Mouse (Mus musculus) heart, embryonic 15.5 days (tissue): ENCODE results near the gene Plekhh2. TPM values are rescaled to one million over a fixed set of nuclear protein-coding genes. Genes with fewer than 3 reads are reported as not detected.

Source experiments
- ATAC-seq: fragments of 200-750 bp; cut with Nextera tagmentation; replicated peaks from 2 replicates; pipeline ENCODE4 v1.8.0; 2017; ENCODE audit warnings: low read depth, moderate TSS enrichment; ENCODE audit not compliant: insufficient number of reproducible peaks, insufficient read depth, low FRiP score
- H3K27ac ChIP-seq: fragments of 300-500 bp; sonication (generic); 2 replicates; pipeline ENCODE4 v1.5.1; 2015; ENCODE audit warnings: mild to moderate bottlenecking, inconsistent platforms
- H3K27me3 ChIP-seq: fragments of 300-500 bp; sonication (generic); 2 replicates; pipeline ENCODE4 v1.6.1; 2015; ENCODE audit warnings: inconsistent platforms
- H3K36me3 ChIP-seq: fragments of 300-500 bp; sonication (generic); 2 replicates; pipeline ENCODE4 v1.6.1; 2015; ENCODE audit warnings: mild to moderate bottlenecking, inconsistent platforms
- H3K4me1 ChIP-seq: fragments of 300-500 bp; sonication (generic); replicated peaks from 2 replicates; pipeline ENCODE4 v1.6.1; 2015; ENCODE audit warnings: inconsistent platforms
- H3K4me2 ChIP-seq: fragments of 300-500 bp; sonication (generic); 2 replicates; pipeline ENCODE4 v1.6.1; 2015; ENCODE audit warnings: inconsistent platforms, mild to moderate bottlenecking, moderate library complexity
- H3K4me3 ChIP-seq: fragments of 300-500 bp; sonication (generic); 2 replicates; pipeline ENCODE4 v1.5.1; 2015; ENCODE audit warnings: mild to moderate bottlenecking, inconsistent platforms
- H3K9ac ChIP-seq: fragments of 300-500 bp; sonication (generic); 2 replicates; pipeline ENCODE4 v1.6.1; 2015; ENCODE audit warnings: mild to moderate bottlenecking, inconsistent platforms
- H3K9me3 ChIP-seq: fragments of 300-500 bp; sonication (generic); replicated peaks from 2 replicates; pipeline ENCODE4 v1.6.1; 2016; ENCODE audit warnings: inconsistent platforms
- WGBS: fragments of 180-500 bp; shearing (Covaris S2); methylation state at CpG from one replicate; pipeline ENCODE4 v1.1.7; 2015; ENCODE audit warnings: mixed read lengths; 5-methylcytosine and 5-hydroxymethylcytosine counted together
- polyA plus RNA-seq: library from polyadenylated mRNA; unstranded; fragments of >200 nt; fragmentation: Nextera tagmentation; extraction: Ambion mirVana; gene quantifications from 2 replicates; pipeline ENCODE4 v1.2.1, GENCODE M21; 2015

Plekhh2 gene
- polyA plus RNA-seq, 1 experiment from 2014 or later, result 1.8 TPM

- Histone ChIP-seq H3K27ac (no peak overlapping the region), H3K4me1 (peaks cover 4% of the 10 kb centered on the region), H3K4me2 (no peak overlapping the region), H3K9ac (no peak overlapping the region), H3K9me3 (no peaks in the 10 kb centered on the region), H3K36me3 (no peaks in the 10 kb centered on the region), H3K27me3 (no peaks in the 10 kb centered on the region), H3K4me3 (no peak overlapping the region)
- WGBS, result 70% methylated on average over 9 of the region's 9 CpGs
- ATAC-seq, result no peak
These were observed 116.9 kb downstream of the Plekhh2 start for GRCm38 (mm10) chr17:84628611-84629010.

GRCm38 (mm10) chr17:84631836-84632235 lies 120.1 kb downstream of the Plekhh2 start:
- 87% methylated on average over 6 of the region's 6 CpGs for WGBS
- no peaks in the 10 kb centered on the region for H3K9me3 ChIP-seq
- H3K4me2 ChIP-seq, result no peak overlapping the region
- no peaks in the 10 kb centered on the region for H3K27me3 ChIP-seq
- H3K36me3 ChIP-seq, result no peaks in the 10 kb centered on the region
- H3K9ac ChIP-seq, result no peak overlapping the region
- no peak overlapping the region for H3K27ac ChIP-seq
- ATAC-seq, result no peak
- H3K4me1 ChIP-seq, result peaks cover 2% of the 10 kb centered on the region
- no peak overlapping the region for H3K4me3 ChIP-seq

GRCm38 (mm10) chr17:84633443-84633842 lies 121.7 kb downstream of the Plekhh2 start:
- Histone ChIP-seq H3K27me3 (no peaks in the 10 kb centered on the region), H3K4me1 (no peaks in the 10 kb centered on the region), H3K36me3 (no peaks in the 10 kb centered on the region), H3K9ac (no peak overlapping the region), H3K4me2 (no peak overlapping the region), H3K27ac (no peak overlapping the region), H3K9me3 (no peaks in the 10 kb centered on the region), H3K4me3 (no peak overlapping the region)
- no peak for ATAC-seq
- WGBS, result 71% methylated on average over 13 of the region's 13 CpGs

- 56% methylated on average over 8 of the region's 8 CpGs for WGBS
- Histone ChIP-seq H3K27ac (no peak overlapping the region), H3K9ac (no peak overlapping the region), H3K4me2 (no peak overlapping the region), H3K4me1 (no peaks in the 10 kb centered on the region), H3K4me3 (no peak overlapping the region), H3K27me3 (no peaks in the 10 kb centered on the region), H3K36me3 (no peaks in the 10 kb centered on the region), H3K9me3 (no peaks in the 10 kb centered on the region)
- ATAC-seq, result no peak
These were observed 124.6 kb downstream of the Plekhh2 start for GRCm38 (mm10) chr17:84636328-84636727.

- Histone ChIP-seq H3K27me3 (no peaks in the 10 kb centered on the region), H3K9ac (no peak overlapping the region), H3K4me3 (no peak overlapping the region), H3K4me2 (no peak overlapping the region), H3K4me1 (0 out of 2 replicates have a peak, but pooled peaks cover 1% of the 10 kb centered on the region), H3K9me3 (no peaks in the 10 kb centered on the region), H3K36me3 (no peaks in the 10 kb centered on the region), H3K27ac (no peak overlapping the region)
- WGBS, result 89% methylated on average over 6 of the region's 6 CpGs
- ATAC-seq, result no peak
These were observed 126.3 kb downstream of the Plekhh2 start for GRCm38 (mm10) chr17:84637971-84638370.

GRCm38 (mm10) chr17:84639796-84640378 lies 128.2 kb downstream of the Plekhh2 start:
- no peaks in the 10 kb centered on the region for H3K36me3 ChIP-seq
- no peak overlapping the region for H3K4me2 ChIP-seq
- 66% methylated on average over 10 of the region's 10 CpGs for WGBS
- no peak overlapping the region for H3K4me3 ChIP-seq
- no peak overlapping the region for H3K9ac ChIP-seq
- ATAC-seq, result no peak
- no peaks in the 10 kb centered on the region for H3K27me3 ChIP-seq
- 0 out of 2 replicates have a peak, but pooled peaks cover 6% of the 10 kb centered on the region for H3K4me1 ChIP-seq
- H3K27ac ChIP-seq, result no peak overlapping the region
- H3K9me3 ChIP-seq, result no peaks in the 10 kb centered on the region

- Histone ChIP-seq H3K27me3 (no peaks in the 10 kb centered on the region), H3K9me3 (no peaks in the 10 kb centered on the region), H3K9ac (no peak overlapping the region), H3K27ac (no peak overlapping the region), H3K4me2 (no peak overlapping the region), H3K4me1 (0 out of 2 replicates have a peak, but pooled peaks cover 6% of the 10 kb centered on the region), H3K4me3 (no peak overlapping the region), H3K36me3 (no peaks in the 10 kb centered on the region)
- ATAC-seq, result no peak
- WGBS, result 40% methylated on average over 3 of the region's 3 CpGs
These were observed 130.2 kb downstream of the Plekhh2 start for GRCm38 (mm10) chr17:84641893-84642292.

- H3K4me3 ChIP-seq, result no peak overlapping the region
- H3K36me3 ChIP-seq, result no peaks in the 10 kb centered on the region
- no peak overlapping the region for H3K4me2 ChIP-seq
- H3K9me3 ChIP-seq, result no peaks in the 10 kb centered on the region
- H3K4me1 ChIP-seq, result 0 out of 2 replicates have a peak, but pooled peaks cover 6% of the 10 kb centered on the region
- ATAC-seq, result no peak
- WGBS, result 85% methylated on average over 9 of the region's 9 CpGs
- H3K27me3 ChIP-seq, result no peaks in the 10 kb centered on the region
- H3K9ac ChIP-seq, result no peak overlapping the region
- H3K27ac ChIP-seq, result no peak overlapping the region
These were observed 130.6 kb downstream of the Plekhh2 start for GRCm38 (mm10) chr17:84642324-84642723.

GRCm38 (mm10) chr17:84644292-84645050 lies 132.8 kb downstream of the Plekhh2 start:
- Histone ChIP-seq H3K9me3 (no peaks in the 10 kb centered on the region), H3K4me1 (0 out of 2 replicates have a peak, but pooled peaks cover 6% of the 10 kb centered on the region), H3K4me3 (no peak overlapping the region), H3K9ac (no peak overlapping the region), H3K27ac (no peak overlapping the region), H3K36me3 (no peaks in the 10 kb centered on the region), H3K4me2 (no peak overlapping the region), H3K27me3 (no peaks in the 10 kb centered on the region)
- WGBS, result 45% methylated on average over 16 of the region's 16 CpGs
- ATAC-seq, result no peak

- WGBS, result 47% methylated on average over 9 of the region's 9 CpGs
These were observed 133.4 kb downstream of the Plekhh2 start for GRCm38 (mm10) chr17:84645119-84645518.

GRCm38 (mm10) chr17:84645894-84646293 lies 134.2 kb downstream of the Plekhh2 start:
- no peaks in the 10 kb centered on the region for H3K9me3 ChIP-seq
- no peak overlapping the region for H3K4me2 ChIP-seq
- H3K27ac ChIP-seq, result no peak overlapping the region
- H3K36me3 ChIP-seq, result no peaks in the 10 kb centered on the region
- H3K9ac ChIP-seq, result no peak overlapping the region
- 33% methylated on average over 3 of the region's 7 CpGs for WGBS
- no peaks in the 10 kb centered on the region for H3K27me3 ChIP-seq
- no peak for ATAC-seq
- 0 out of 2 replicates have a peak, but pooled peaks cover 6% of the 10 kb centered on the region for H3K4me1 ChIP-seq
- no peak overlapping the region for H3K4me3 ChIP-seq

More at GRCm38 (mm10) chr17:84645119-84645518, 133.4 kb downstream of the Plekhh2 start:
- no peak for ATAC-seq
- Histone ChIP-seq H3K9me3 (no peaks in the 10 kb centered on the region), H3K27ac (no peak overlapping the region), H3K4me2 (no peak overlapping the region), H3K27me3 (no peaks in the 10 kb centered on the region), H3K4me1 (0 out of 2 replicates have a peak, but pooled peaks cover 6% of the 10 kb centered on the region), H3K9ac (no peak overlapping the region), H3K36me3 (no peaks in the 10 kb centered on the region), H3K4me3 (no peak overlapping the region)
